Mouse (Mus musculus) brown adipose tissue, adult 24 weeks (tissue): Measurements from ENCODE around the gene Trim39. TPM values are rescaled to one million over a fixed set of nuclear protein-coding genes. Genes with fewer than 3 reads are reported as not detected.

Experiments
- H3K27ac ChIP-seq: fragments of 200-500 bp; replicated peaks from 2 replicates; pipeline ENCODE4 v1.5.1; 2012; ENCODE audit warnings: low read depth, mild to moderate bottlenecking, low read length
- H3K4me1 ChIP-seq: fragments of 200-500 bp; 2 replicates; pipeline ENCODE4 v1.6.1; 2012; ENCODE audit warnings: low read length, mixed read lengths; ENCODE audit not compliant: control insufficient read depth, insufficient read depth, insufficient read length
- H3K4me3 ChIP-seq: fragments of 200-500 bp; 2 replicates; pipeline ENCODE4 v1.5.1; 2012; ENCODE audit warnings: low read depth, mild to moderate bottlenecking, low read length, moderate library complexity; ENCODE audit not compliant: insufficient read depth
- polyA plus RNA-seq: library from polyadenylated mRNA; stranded (reverse); fragments of >200 nt; gene quantifications from 2 replicates; pipeline ENCODE4 v1.2.4, GENCODE M21; 2012; ENCODE audit not compliant: missing spikeins, insufficient read depth, insufficient read length

Gene Trim39
- polyA plus RNA-seq, 1 experiment = 5.5 TPM

- Histone ChIP-seq H3K4me3 (no peak overlapping the region), H3K27ac (no peak overlapping the region), H3K4me1 (no peaks in the 10 kb centered on the region)
These were observed 43.0 kb downstream of the Trim39 start for GRCm38 (mm10) chr17:36229046-36229445.

- Histone ChIP-seq H3K27ac (no peak overlapping the region), H3K4me1 (no peaks in the 10 kb centered on the region), H3K4me3 (no peak overlapping the region)
These were observed 45.1 kb downstream of the Trim39 start for GRCm38 (mm10) chr17:36226921-36227320.

- no peak overlapping the region for H3K4me3 ChIP-seq
- no peaks in the 10 kb centered on the region for H3K4me1 ChIP-seq
- no peak overlapping the region for H3K27ac ChIP-seq
These were observed 46.7 kb downstream of the Trim39 start for GRCm38 (mm10) chr17:36225231-36225824.

GRCm38 (mm10) chr17:36224451-36224850, 47.6 kb downstream of the Trim39 start:
- Histone ChIP-seq H3K4me1 (no peaks in the 10 kb centered on the region), H3K4me3 (no peak overlapping the region), H3K27ac (no peak overlapping the region)

- Histone ChIP-seq H3K27ac (no peak overlapping the region), H3K4me1 (no peaks in the 10 kb centered on the region), H3K4me3 (no peak overlapping the region)
These were observed 53.4 kb downstream of the Trim39 start for GRCm38 (mm10) chr17:36218594-36219155.

GRCm38 (mm10) chr17:36215586-36215985, 56.5 kb downstream of the Trim39 start:
- no peak overlapping the region for H3K27ac ChIP-seq
- H3K4me1 ChIP-seq = no peaks in the 10 kb centered on the region
- H3K4me3 ChIP-seq = no peak overlapping the region; the same call in 1 of the 2 replicates

Other genes with a start within 250 kb of the Trim39 start
- 16.3 and 22.1 TPM in 2 replicates for gene H2-T23, start 239.4 kb downstream of the Trim39 start, polyA plus RNA-seq
- 57.5 and 83.0 TPM in 2 replicates for gene H2-T22, start 229.5 kb downstream of the Trim39 start, polyA plus RNA-seq
- not detected in 2 replicates for gene Gm6034, start 229.3 kb downstream of the Trim39 start, polyA plus RNA-seq
- gene Gm11127, start 213.9 kb downstream of the Trim39 start, polyA plus RNA-seq = not detected in 2 replicates
- gene Gm19684, start 150.6 kb downstream of the Trim39 start, polyA plus RNA-seq = not detected in 2 replicates
- not detected in 2 replicates for gene Gm7030, start 142.8 kb downstream of the Trim39 start, polyA plus RNA-seq
- not detected in 2 replicates for gene Gm8909, start 103.7 kb downstream of the Trim39 start, polyA plus RNA-seq
- gene H2-T3, start 82.0 kb downstream of the Trim39 start, polyA plus RNA-seq = not detected in 2 replicates
- gene Rpp21, start 14.2 kb downstream of the Trim39 start, polyA plus RNA-seq = 49.0 and 66.3 TPM in 2 replicates
- gene H2-M10.2, start 14.2 kb upstream of the Trim39 start, polyA plus RNA-seq = not detected in 2 replicates
- not detected in 2 replicates for gene H2-M10.1, start 53.9 kb upstream of the Trim39 start, polyA plus RNA-seq
- not detected in 2 replicates for gene H2-M10.3, start 96.2 kb upstream of the Trim39 start, polyA plus RNA-seq
- not detected in 2 replicates for gene H2-M10.4, start 190.1 kb upstream of the Trim39 start, polyA plus RNA-seq